Mouse (Mus musculus): ENCODE results near the gene Slc22a20.

GRCm38 (mm10) chr19:5962651-5963050 is 23.3 kb downstream of the Slc22a20 start:
- TF ChIP-seq CTCF (IDR thresholded peaks at IDR 0.05; ENCODE audit: insufficient read depth, low read length) = no peak
- no peak for TF ChIP-seq POLR2A (IDR thresholded peaks at IDR 0.05; ENCODE audit: borderline replicate concordance, extremely low read depth, low read depth, low read length)
